In genomic region chrX:143884299-143884698, GRCm38 (mm10) we compare ENCODE assay signal across 13 mouse cellular contexts. TPM values are rescaled to one million over a fixed set of nuclear protein-coding genes. Genes with fewer than 3 reads are reported as not detected.
DNase-seq lines count a peak whose midpoint lies in the region; ATAC-seq and TF ChIP-seq lines count a peak whose summit lies in the region.
"Had no signal": no experiment of that assay in that cellular context is flagged by ENCODE, and none has a peak within 500 bp of the region (broad histone marks: within the 10 kb centered on the region; RNA-seq: fewer than 3 reads in every experiment).

No protein-coding gene starts in this region.

- DNase-seq in kidney, adult 11 months: peak; percentile 8
- no peak for DNase-seq in kidney, adult 8-10 months
- peak; percentile 39 to 53 for DNase-seq in cerebellum, adult 2 months
- DNase-seq in cerebellum, postnatal 25 days: peak; percentile 38 to 65
- DNase-seq in kidney, postnatal 36 days: peak; percentile 1 to 15
- DNase-seq in thymus, postnatal 4 days: no peak
- DNase-seq: adrenal gland, postnatal 14 days; midbrain, embryonic 14.5 days had no signal

- no peak for ATAC-seq in monocyte, adult 5-6 weeks (replicated peaks; ENCODE audit: insufficient number of reproducible peaks, low FRiP score, low TSS enrichment, poor library complexity, severe bottlenecking)
- ATAC-seq: intestine, embryonic 15.5 days had no signal

- no peaks in the 10 kb centered on the region for H3K4me1 ChIP-seq in cerebellum, adult 2 months (ENCODE audit: control insufficient read depth, insufficient read depth, low read length)
- H3K4me1 ChIP-seq: intestine, embryonic 15.5 days; stomach, embryonic 15.5 days had no signal

- no peak overlapping the region for H3K4me3 ChIP-seq in cerebellum, adult 2 months (replicated peaks; ENCODE audit: insufficient read depth, low read depth, low read length)
- H3K4me3 ChIP-seq: intestine, embryonic 15.5 days; stomach, embryonic 15.5 days had no signal

- no peaks in the 10 kb centered on the region for H3K27me3 ChIP-seq in cerebellum, adult 2 months (ENCODE audit: control insufficient read depth, insufficient read depth, low read length)
- H3K27me3 ChIP-seq: intestine, embryonic 15.5 days; stomach, embryonic 15.5 days had no signal

- TF ChIP-seq POLR2A in cerebellum, adult 2 months (IDR thresholded peaks at IDR 0.05; ENCODE audit: borderline replicate concordance, insufficient read depth, low read length): no peak

- WGBS in cerebellum, adult 2 months: 15% methylated on average over 6 of the region's 6 CpGs

- H3K27ac ChIP-seq in cerebellum, adult 2 months (ENCODE audit: insufficient read depth, low read length): no peak overlapping the region
- H3K27ac ChIP-seq: intestine, embryonic 15.5 days; stomach, embryonic 15.5 days had no signal

- TF ChIP-seq CTCF in cerebellum, adult 2 months (IDR thresholded peaks at IDR 0.05; ENCODE audit: borderline replicate concordance, insufficient read depth, low read depth, low read length): no peak

RNA-seq across cellular contexts. Expression of gene Dcx, which starts 48.8 kb away (rescaled TPM):
- 2.5 and 2.8 TPM in 2 replicates for polyA plus RNA-seq in cerebellum, adult 2 months (2012; rRNA removed)
- total RNA-seq in monocyte, adult 5-6 weeks (2017): under 0.01 TPM in 1 of 3 replicates, not detected in the others
- total RNA-seq: common myeloid progenitor, adult 5-6 weeks; neutrophil, adult 5-6 weeks had no signal

RNA-seq across cellular contexts. Expression of gene Capn6, which starts 57.1 kb away (rescaled TPM):
- polyA plus RNA-seq in cerebellum, adult 2 months (2012; rRNA removed): 1.3 and 1.5 TPM in 2 replicates
- not detected in 3 replicates for total RNA-seq in monocyte, adult 5-6 weeks (2017)
- total RNA-seq: common myeloid progenitor, adult 5-6 weeks; neutrophil, adult 5-6 weeks had no signal

Comparison
In these comparisons a context has a peak if more than half of its experiments do, and no peak if none do; other contexts are left out.
1. DNase-seq: peak in kidney, adult 11 months (single experiment), cerebellum, adult 2 months (2 of 2), cerebellum, postnatal 25 days (2 of 2) and kidney, postnatal 36 days (2 of 2); none in kidney, adult 8-10 months (0 of 2) and thymus, postnatal 4 days (single experiment).